Mouse (Mus musculus) myocyte (in vitro differentiated cells): ENCODE measurements at regions not wholly inside any gene's neighbourhood (a gene's known extent, or its start where the extent isn't known, plus 50 kb on each side); places are given as distances from the start of the nearest gene placed in this dataset.

Source experiments
- H3K27me3 ChIP-seq: one replicate; pipeline ENCODE4 v1.6.1; 2011; ENCODE audit not compliant: control insufficient read depth, insufficient read depth, insufficient read length
- H3K36me3 ChIP-seq: one replicate; pipeline ENCODE4 v1.6.1; 2011; ENCODE audit not compliant: control insufficient read depth, insufficient read depth
- H3K4me2 ChIP-seq: one replicate; pipeline ENCODE4 v1.6.1; 2011; ENCODE audit warnings: low read depth, control low read depth
- H3K4me3 ChIP-seq: one replicate; pipeline ENCODE4 v1.5.1; 2011; ENCODE audit warnings: mild to moderate bottlenecking, control low read depth, moderate library complexity
- H3K79me2 ChIP-seq: one replicate; pipeline ENCODE4 v1.6.1; 2011; ENCODE audit not compliant: control insufficient read depth, insufficient read depth
- H3ac ChIP-seq: one replicate; pipeline ENCODE4 v1.6.1; 2011; ENCODE audit not compliant: control insufficient read depth, insufficient read length
- CEBPB ChIP-seq: IDR thresholded peaks from 2 replicates; pipeline ENCODE4 v1.6.1; 2011; ENCODE audit warnings: mild to moderate bottlenecking, moderate library complexity; ENCODE audit not compliant: poor library complexity, insufficient read depth, severe bottlenecking
- E2F4 ChIP-seq: IDR thresholded peaks from one replicate; pipeline ENCODE4 v1.6.1; 2011; ENCODE audit warnings: mild to moderate bottlenecking, control low read depth, moderate library complexity; ENCODE audit not compliant: insufficient read depth
- MAX ChIP-seq: IDR thresholded peaks from one replicate; pipeline ENCODE4 v1.6.1; 2011; ENCODE audit warnings: low read depth, mild to moderate bottlenecking, control low read depth
- MYOD1 ChIP-seq, 3 experiments: IDR thresholded peaks; one replicate each; pipeline ENCODE4 v1.6.1; 2011; ENCODE audit warnings: control low read depth in 2 of 3, low read depth in 2 of 3, mild to moderate bottlenecking in 2 of 3, moderate library complexity in 1 of 3; ENCODE audit not compliant: insufficient read length in 2 of 3, control insufficient read depth in 1 of 3
- MYOG ChIP-seq, 3 experiments: IDR thresholded peaks; one replicate each; pipeline ENCODE4 v1.6.1; 2011; ENCODE audit warnings: control low read depth in 2 of 3, low read depth in 2 of 3, mild to moderate bottlenecking in 2 of 3; ENCODE audit not compliant: insufficient read length in 2 of 3, control insufficient read depth in 1 of 3, insufficient read depth in 1 of 3
- POLR2A ChIP-seq: IDR thresholded peaks from one replicate; pipeline ENCODE4 v1.6.1; 2011; ENCODE audit warnings: low read depth, mild to moderate bottlenecking, control low read depth, moderate library complexity; ENCODE audit not compliant: insufficient read length
- POLR2AphosphoS2 ChIP-seq: IDR thresholded peaks from one replicate; pipeline ENCODE4 v1.6.1; 2011; ENCODE audit warnings: low read depth, control low read depth; ENCODE audit not compliant: insufficient read length
- REST ChIP-seq: IDR thresholded peaks from one replicate; pipeline ENCODE4 v1.6.1; 2011; ENCODE audit warnings: mild to moderate bottlenecking, control low read depth, moderate library complexity; ENCODE audit not compliant: insufficient read depth, insufficient read length
- SRF ChIP-seq: IDR thresholded peaks from one replicate; pipeline ENCODE4 v1.6.1; 2011; ENCODE audit warnings: low read depth; ENCODE audit not compliant: control insufficient read depth, insufficient read length
- TCF12 ChIP-seq: IDR thresholded peaks from one replicate; pipeline ENCODE4 v1.6.1; 2011; ENCODE audit warnings: mild to moderate bottlenecking, control low read depth; ENCODE audit not compliant: poor library complexity, insufficient read depth, severe bottlenecking
- TCF3 ChIP-seq: IDR thresholded peaks from one replicate; pipeline ENCODE4 v1.6.1; 2011; ENCODE audit warnings: low read depth, control low read depth; ENCODE audit not compliant: insufficient read length
- USF1 ChIP-seq: IDR thresholded peaks from one replicate; pipeline ENCODE4 v1.6.1; 2011; ENCODE audit warnings: low read depth, mild to moderate bottlenecking, control low read depth, moderate library complexity

- TF ChIP-seq MAX (no peak), MYOD1 (IDR thresholded peaks at IDR 0.05; ENCODE audit: control insufficient read depth in 1 of 3, insufficient read length in 2 of 3, low read depth in 2 of 3) (no peak), CEBPB (no peak)
- Histone ChIP-seq H3K27me3 (no peaks in the 10 kb centered on the region), H3K4me2 (no peak overlapping the region), H3ac (no peak overlapping the region), H3K79me2 (no peaks in the 10 kb centered on the region), H3K36me3 (no peaks in the 10 kb centered on the region), H3K4me3 (no peak overlapping the region)
Observed at GRCm38 (mm10) chr4:153752791-153753190, 204.2 kb upstream of the A430005L14Rik start.

- no peak overlapping the region for H3K4me3 ChIP-seq
- no peak overlapping the region for H3ac ChIP-seq
- H3K27me3 ChIP-seq = no peaks in the 10 kb centered on the region
- no peak for TF ChIP-seq SRF
- no peak for TF ChIP-seq TCF3
- TF ChIP-seq CEBPB = no peak
- TF ChIP-seq MAX = no peak
- no peak for TF ChIP-seq POLR2AphosphoS2
- TF ChIP-seq E2F4 = no peak
- TF ChIP-seq POLR2A = no peak
- no peak for TF ChIP-seq REST
- TF ChIP-seq MYOG (IDR thresholded peaks at IDR 0.05; ENCODE audit: control insufficient read depth in 1 of 3, insufficient read depth in 1 of 3, insufficient read length in 2 of 3, low read depth in 2 of 3) = no peak
- TF ChIP-seq USF1 = no peak
- no peak for TF ChIP-seq TCF12
- TF ChIP-seq MYOD1 (IDR thresholded peaks at IDR 0.05; ENCODE audit: control insufficient read depth in 1 of 3, insufficient read length in 2 of 3, low read depth in 2 of 3) = no peak
- no peak overlapping the region for H3K4me2 ChIP-seq
- no peaks in the 10 kb centered on the region for H3K79me2 ChIP-seq
- no peaks in the 10 kb centered on the region for H3K36me3 ChIP-seq
Observed at GRCm38 (mm10) chr4:153758323-153758722, 198.7 kb upstream of the A430005L14Rik start.

- H3K4me3 ChIP-seq = no peak overlapping the region
- TF ChIP-seq TCF3 = no peak
- TF ChIP-seq REST = no peak
- TF ChIP-seq CEBPB = no peak
- no peak for TF ChIP-seq MAX
- TF ChIP-seq TCF12 = no peak
- TF ChIP-seq MYOD1 (IDR thresholded peaks at IDR 0.05; ENCODE audit: control insufficient read depth in 1 of 3, insufficient read length in 2 of 3, low read depth in 2 of 3) = no peak
- no peak for TF ChIP-seq USF1
- no peak for TF ChIP-seq POLR2AphosphoS2
- TF ChIP-seq POLR2A = no peak
- no peak for TF ChIP-seq MYOG (IDR thresholded peaks at IDR 0.05; ENCODE audit: control insufficient read depth in 1 of 3, insufficient read depth in 1 of 3, insufficient read length in 2 of 3, low read depth in 2 of 3)
- TF ChIP-seq SRF = no peak
- no peak for TF ChIP-seq E2F4
Observed at GRCm38 (mm10) chr4:153758781-153759180, 198.3 kb upstream of the A430005L14Rik start.

GRCm38 (mm10) chr4:153760934-153761333 is 196.1 kb upstream of the A430005L14Rik start:
- no peak overlapping the region for H3ac ChIP-seq
- no peak overlapping the region for H3K4me2 ChIP-seq
- no peaks in the 10 kb centered on the region for H3K79me2 ChIP-seq
- no peaks in the 10 kb centered on the region for H3K27me3 ChIP-seq
- no peaks in the 10 kb centered on the region for H3K36me3 ChIP-seq
- no peak overlapping the region for H3K4me3 ChIP-seq
- no peak for TF ChIP-seq E2F4

More at GRCm38 (mm10) chr4:153758781-153759180, 198.3 kb upstream of the A430005L14Rik start:
- no peaks in the 10 kb centered on the region for H3K79me2 ChIP-seq
- H3ac ChIP-seq = no peak overlapping the region
- no peaks in the 10 kb centered on the region for H3K27me3 ChIP-seq
- no peak overlapping the region for H3K4me2 ChIP-seq
- H3K36me3 ChIP-seq = no peaks in the 10 kb centered on the region

GRCm38 (mm10) chr4:153763413-153763812 is 193.6 kb upstream of the A430005L14Rik start:
- Histone ChIP-seq H3K36me3 (no peaks in the 10 kb centered on the region), H3K79me2 (no peaks in the 10 kb centered on the region), H3K27me3 (no peaks in the 10 kb centered on the region), H3K4me3 (no peak overlapping the region), H3ac (no peak overlapping the region), H3K4me2 (no peak overlapping the region)
- TF ChIP-seq MYOG (IDR thresholded peaks at IDR 0.05; ENCODE audit: control insufficient read depth in 1 of 3, insufficient read depth in 1 of 3, insufficient read length in 2 of 3, low read depth in 2 of 3) = no peak
- TF ChIP-seq TCF12 = no peak
- no peak for TF ChIP-seq CEBPB
- no peak for TF ChIP-seq USF1
- no peak for TF ChIP-seq E2F4
- TF ChIP-seq POLR2AphosphoS2 = no peak
- TF ChIP-seq MAX = no peak
- TF ChIP-seq POLR2A = no peak
- no peak for TF ChIP-seq MYOD1 (IDR thresholded peaks at IDR 0.05; ENCODE audit: control insufficient read depth in 1 of 3, insufficient read length in 2 of 3, low read depth in 2 of 3)
